Mouse (Mus musculus): Measurements from ENCODE around the gene Hspa12b. TPM values are rescaled to one million over a fixed set of nuclear protein-coding genes. Genes with fewer than 3 reads are reported as not detected.

Gene Hspa12b
- polyA plus RNA-seq, 1 experiment: 3.3 TPM

- Histone ChIP-seq H3K79me2 (ENCODE audit: control insufficient read depth, insufficient read depth) (no peaks in the 10 kb centered on the region), H3K27me3 (ENCODE audit: control insufficient read depth, insufficient read depth, insufficient read length) (no peaks in the 10 kb centered on the region), H3K4me2 (ENCODE audit: low read depth) (peak overlapping the region; percentile 56), H3ac (ENCODE audit: control insufficient read depth, insufficient read length) (no peak overlapping the region), H3K36me3 (ENCODE audit: control insufficient read depth, insufficient read depth) (no peaks in the 10 kb centered on the region), H3K4me3 (peak overlapping the region; percentile 8)
- TF ChIP-seq USF1 (IDR thresholded peaks at IDR 0.05; ENCODE audit: low read depth) (no peak), E2F4 (IDR thresholded peaks at IDR 0.05; ENCODE audit: insufficient read depth) (no peak), TCF3 (IDR thresholded peaks at IDR 0.05; ENCODE audit: insufficient read length, low read depth) (no peak), MAX (IDR thresholded peaks at IDR 0.05; ENCODE audit: low read depth) (no peak), POLR2AphosphoS2 (IDR thresholded peaks at IDR 0.05; ENCODE audit: insufficient read length, low read depth) (no peak), TCF12 (IDR thresholded peaks at IDR 0.05; ENCODE audit: insufficient read depth, poor library complexity, severe bottlenecking) (no peak), CEBPB (IDR thresholded peaks at IDR 0.05; ENCODE audit: insufficient read depth, poor library complexity, severe bottlenecking) (no peak), POLR2A (IDR thresholded peaks at IDR 0.05; ENCODE audit: insufficient read length, low read depth) (no peak), MYOG (IDR thresholded peaks at IDR 0.05; ENCODE audit: control insufficient read depth in 1 of 3, insufficient read depth in 1 of 3, insufficient read length in 2 of 3, low read depth in 2 of 3) (no peak), MYOD1 (IDR thresholded peaks at IDR 0.05; ENCODE audit: control insufficient read depth in 1 of 3, insufficient read length in 2 of 3, low read depth in 2 of 3) (no peak), REST (IDR thresholded peaks at IDR 0.05; ENCODE audit: insufficient read depth, insufficient read length) (no peak)
Observed at GRCm38 (mm10) chr2:131128211-131128610, 1.1 kb downstream of the Hspa12b start.

GRCm38 (mm10) chr2:131128636-131129157 is 1.6 kb downstream of the Hspa12b start:
- Histone ChIP-seq H3ac (ENCODE audit: control insufficient read depth, insufficient read length) (no peak overlapping the region), H3K4me2 (ENCODE audit: low read depth) (no peak overlapping the region), H3K36me3 (ENCODE audit: control insufficient read depth, insufficient read depth) (no peaks in the 10 kb centered on the region), H3K27me3 (ENCODE audit: control insufficient read depth, insufficient read depth, insufficient read length) (no peaks in the 10 kb centered on the region), H3K4me3 (no peak overlapping the region), H3K79me2 (ENCODE audit: control insufficient read depth, insufficient read depth) (no peaks in the 10 kb centered on the region)
- no peak for TF ChIP-seq MYOG (IDR thresholded peaks at IDR 0.05; ENCODE audit: control insufficient read depth in 1 of 3, insufficient read depth in 1 of 3, insufficient read length in 2 of 3, low read depth in 2 of 3)
- TF ChIP-seq CEBPB (IDR thresholded peaks at IDR 0.05; ENCODE audit: insufficient read depth, poor library complexity, severe bottlenecking): no peak
- TF ChIP-seq SRF (IDR thresholded peaks at IDR 0.05; ENCODE audit: control insufficient read depth, insufficient read length, low read depth): no peak
- TF ChIP-seq POLR2AphosphoS2 (IDR thresholded peaks at IDR 0.05; ENCODE audit: insufficient read length, low read depth): no peak
- TF ChIP-seq TCF3 (IDR thresholded peaks at IDR 0.05; ENCODE audit: insufficient read length, low read depth): no peak
- TF ChIP-seq POLR2A (IDR thresholded peaks at IDR 0.05; ENCODE audit: insufficient read length, low read depth): no peak
- no peak for TF ChIP-seq USF1 (IDR thresholded peaks at IDR 0.05; ENCODE audit: low read depth)
- no peak for TF ChIP-seq MAX (IDR thresholded peaks at IDR 0.05; ENCODE audit: low read depth)
- no peak for TF ChIP-seq MYOD1 (IDR thresholded peaks at IDR 0.05; ENCODE audit: control insufficient read depth in 1 of 3, insufficient read length in 2 of 3, low read depth in 2 of 3)
- no peak for TF ChIP-seq REST (IDR thresholded peaks at IDR 0.05; ENCODE audit: insufficient read depth, insufficient read length)
- no peak for TF ChIP-seq TCF12 (IDR thresholded peaks at IDR 0.05; ENCODE audit: insufficient read depth, poor library complexity, severe bottlenecking)
- no peak for TF ChIP-seq E2F4 (IDR thresholded peaks at IDR 0.05; ENCODE audit: insufficient read depth)

GRCm38 (mm10) chr2:131129836-131130235 is 2.8 kb downstream of the Hspa12b start:
- no peak overlapping the region for H3K4me2 ChIP-seq (ENCODE audit: low read depth)
- TF ChIP-seq POLR2A (IDR thresholded peaks at IDR 0.05; ENCODE audit: insufficient read length, low read depth) (no peak), E2F4 (IDR thresholded peaks at IDR 0.05; ENCODE audit: insufficient read depth) (no peak), POLR2AphosphoS2 (IDR thresholded peaks at IDR 0.05; ENCODE audit: insufficient read length, low read depth) (no peak), MYOG (IDR thresholded peaks at IDR 0.05; ENCODE audit: control insufficient read depth in 1 of 3, insufficient read depth in 1 of 3, insufficient read length in 2 of 3, low read depth in 2 of 3) (no peak), TCF3 (IDR thresholded peaks at IDR 0.05; ENCODE audit: insufficient read length, low read depth) (no peak), USF1 (IDR thresholded peaks at IDR 0.05; ENCODE audit: low read depth) (no peak), TCF12 (IDR thresholded peaks at IDR 0.05; ENCODE audit: insufficient read depth, poor library complexity, severe bottlenecking) (no peak), REST (IDR thresholded peaks at IDR 0.05; ENCODE audit: insufficient read depth, insufficient read length) (no peak), SRF (IDR thresholded peaks at IDR 0.05; ENCODE audit: control insufficient read depth, insufficient read length, low read depth) (no peak), CEBPB (IDR thresholded peaks at IDR 0.05; ENCODE audit: insufficient read depth, poor library complexity, severe bottlenecking) (no peak), MAX (IDR thresholded peaks at IDR 0.05; ENCODE audit: low read depth) (no peak), MYOD1 (IDR thresholded peaks at IDR 0.05; ENCODE audit: control insufficient read depth in 1 of 3, insufficient read length in 2 of 3, low read depth in 2 of 3) (no peak)
- no peaks in the 10 kb centered on the region for H3K36me3 ChIP-seq (ENCODE audit: control insufficient read depth, insufficient read depth)
- no peak overlapping the region for H3K4me3 ChIP-seq
- no peak overlapping the region for H3ac ChIP-seq (ENCODE audit: control insufficient read depth, insufficient read length)
- H3K27me3 ChIP-seq (ENCODE audit: control insufficient read depth, insufficient read depth, insufficient read length): no peaks in the 10 kb centered on the region
- H3K79me2 ChIP-seq (ENCODE audit: control insufficient read depth, insufficient read depth): no peaks in the 10 kb centered on the region

- Histone ChIP-seq H3ac (ENCODE audit: control insufficient read depth, insufficient read length) (no peak overlapping the region), H3K4me2 (ENCODE audit: low read depth) (no peak overlapping the region)
Observed at GRCm38 (mm10) chr2:131130849-131131248, 3.8 kb downstream of the Hspa12b start.

More at GRCm38 (mm10) chr2:131130849-131131248, 3.8 kb downstream of the Hspa12b start:
- H3K27me3 ChIP-seq (ENCODE audit: control insufficient read depth, insufficient read depth, insufficient read length): no peaks in the 10 kb centered on the region
- no peaks in the 10 kb centered on the region for H3K79me2 ChIP-seq (ENCODE audit: control insufficient read depth, insufficient read depth)
- no peak overlapping the region for H3K4me3 ChIP-seq
- H3K36me3 ChIP-seq (ENCODE audit: control insufficient read depth, insufficient read depth): no peaks in the 10 kb centered on the region
- TF ChIP-seq MAX (IDR thresholded peaks at IDR 0.05; ENCODE audit: low read depth) (no peak), USF1 (IDR thresholded peaks at IDR 0.05; ENCODE audit: low read depth) (no peak), MYOD1 (IDR thresholded peaks at IDR 0.05; ENCODE audit: control insufficient read depth in 1 of 3, insufficient read length in 2 of 3, low read depth in 2 of 3) (no peak), POLR2AphosphoS2 (IDR thresholded peaks at IDR 0.05; ENCODE audit: insufficient read length, low read depth) (no peak), TCF3 (IDR thresholded peaks at IDR 0.05; ENCODE audit: insufficient read length, low read depth) (no peak), SRF (IDR thresholded peaks at IDR 0.05; ENCODE audit: control insufficient read depth, insufficient read length, low read depth) (no peak), REST (IDR thresholded peaks at IDR 0.05; ENCODE audit: insufficient read depth, insufficient read length) (no peak), CEBPB (IDR thresholded peaks at IDR 0.05; ENCODE audit: insufficient read depth, poor library complexity, severe bottlenecking) (no peak), POLR2A (IDR thresholded peaks at IDR 0.05; ENCODE audit: insufficient read length, low read depth) (no peak), MYOG (IDR thresholded peaks at IDR 0.05; ENCODE audit: control insufficient read depth in 1 of 3, insufficient read depth in 1 of 3, insufficient read length in 2 of 3, low read depth in 2 of 3) (no peak)

Data from myocyte (in vitro differentiated cells).